Mouse (Mus musculus) kidney, embryonic 16.5 days (tissue): ENCODE results near the gene Med29. TPM values are rescaled to one million over a fixed set of nuclear protein-coding genes. Genes with fewer than 3 reads are reported as not detected.

Experiments
- ATAC-seq: fragments of 200-750 bp; cut with Nextera tagmentation; 2 replicates; pipeline ENCODE4 v1.8.0; 2017; ENCODE audit warnings: moderate TSS enrichment; ENCODE audit not compliant: low FRiP score, low TSS enrichment
- H3K27ac ChIP-seq: fragments of 300-500 bp; sonication (generic); 2 replicates; pipeline ENCODE4 v1.5.1; 2014; ENCODE audit warnings: low read length
- H3K27me3 ChIP-seq: fragments of 300-500 bp; sonication (generic); 2 replicates; pipeline ENCODE4 v1.6.1; 2014; ENCODE audit warnings: low read length, control low read depth, mixed read lengths; ENCODE audit not compliant: insufficient read depth
- H3K36me3 ChIP-seq: fragments of 300-500 bp; sonication (generic); 2 replicates; pipeline ENCODE4 v1.6.1; 2014; ENCODE audit warnings: low read length, control low read depth, mixed read lengths; ENCODE audit not compliant: insufficient read depth
- H3K4me1 ChIP-seq: fragments of 300-500 bp; sonication (generic); 2 replicates; pipeline ENCODE4 v1.6.1; 2014; ENCODE audit warnings: low read length, control low read depth, mixed read lengths; ENCODE audit not compliant: insufficient read depth
- H3K4me2 ChIP-seq: fragments of 300-500 bp; sonication (generic); replicated peaks from 2 replicates; pipeline ENCODE4 v1.6.1; 2014; ENCODE audit warnings: low read depth, low read length
- H3K4me3 ChIP-seq: fragments of 300-500 bp; sonication (generic); 2 replicates; pipeline ENCODE4 v1.5.1; 2014; ENCODE audit warnings: mild to moderate bottlenecking, low read length
- H3K9ac ChIP-seq: fragments of 300-500 bp; sonication (generic); replicated peaks from 2 replicates; pipeline ENCODE4 v1.6.1; 2014; ENCODE audit warnings: low read length
- H3K9me3 ChIP-seq: fragments of 300-500 bp; sonication (generic); 2 replicates; pipeline ENCODE4 v1.6.1; 2016; ENCODE audit warnings: low read length, control low read depth
- WGBS: fragments of 180-500 bp; shearing (Covaris S2); extraction: QIAGEN DNeasy Blood & Tissue Kit; methylation state at CpG from one replicate; pipeline ENCODE4 v1.1.7; 2014; 5-methylcytosine and 5-hydroxymethylcytosine counted together
- polyA plus RNA-seq: library from polyadenylated mRNA; unstranded; fragments of >200 nt; fragmentation: Nextera tagmentation; extraction: Ambion mirVana; gene quantifications from 2 replicates; pipeline ENCODE4 v1.2.1, GENCODE M21; 2015

The Med29 gene
- polyA plus RNA-seq, 1 experiment from 2014 or later, result 52.9 TPM

DNA sequence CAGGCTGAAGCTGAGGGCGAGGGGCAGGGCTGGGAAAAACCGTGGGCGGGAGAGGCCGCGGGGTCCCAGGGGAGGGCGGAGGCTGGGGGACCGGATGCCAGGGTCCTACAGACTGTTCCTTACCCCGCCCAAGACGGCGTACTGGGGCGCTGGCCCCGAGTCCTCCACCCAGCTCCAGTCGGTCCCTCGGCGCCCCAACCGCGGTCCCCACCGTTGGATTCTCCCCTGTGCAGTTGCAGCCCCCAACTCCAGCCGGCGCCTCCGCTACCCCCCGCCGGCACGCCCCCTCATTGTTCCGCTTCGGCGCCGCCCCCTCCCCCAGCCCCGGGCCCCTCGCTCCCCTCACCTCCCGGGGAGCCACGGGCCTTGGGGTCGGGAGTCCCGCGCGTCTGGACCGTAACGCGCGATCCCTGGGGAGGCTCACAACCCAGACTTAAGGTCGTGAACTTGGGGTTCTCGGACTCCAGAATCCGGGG is 21.0 kb downstream of the Med29 start:
- H3K4me1 ChIP-seq, result peaks cover 45% of the 10 kb centered on the region
- H3K9me3 ChIP-seq, result no peaks in the 10 kb centered on the region
- WGBS, result under 1% methylated on average over 39 of the region's 43 CpGs
- peak overlapping the region; percentile 92 for H3K4me3 ChIP-seq
- peak overlapping the region; percentile 97 for H3K27ac ChIP-seq
- peaks cover 36% of the 10 kb centered on the region for H3K36me3 ChIP-seq
- H3K4me2 ChIP-seq, result peak overlapping the region; percentile 85
- H3K9ac ChIP-seq, result peak overlapping the region; percentile 95
- peak; percentile 10 for ATAC-seq
- no peaks in the 10 kb centered on the region for H3K27me3 ChIP-seq

DNA sequence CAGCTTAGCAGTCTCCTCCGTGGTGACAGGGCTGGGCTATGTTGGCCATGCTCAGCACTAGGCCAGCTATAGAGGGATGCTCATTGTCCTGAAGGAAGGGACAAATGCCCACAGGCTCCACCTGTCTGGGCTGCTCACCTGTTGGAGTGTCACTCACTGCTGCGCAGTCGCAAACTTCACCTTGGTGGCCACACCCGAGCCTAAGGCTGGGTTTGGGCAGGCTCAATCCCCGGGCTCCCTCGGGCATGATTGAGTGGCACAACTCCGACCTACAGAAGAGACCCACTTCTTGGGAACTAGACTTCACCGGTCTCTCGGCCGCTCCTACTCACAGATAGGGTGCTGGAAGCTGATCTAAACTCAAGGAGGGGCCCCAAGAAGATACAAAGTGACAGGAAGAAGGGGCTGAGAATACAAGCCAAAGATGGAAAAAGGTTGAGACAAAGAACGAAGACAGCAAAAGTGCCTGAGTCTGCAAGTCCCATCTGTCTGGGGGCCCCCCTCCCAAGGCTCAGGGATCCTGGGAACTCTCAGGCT is 21.5 kb downstream of the Med29 start:
- peak overlapping the region; percentile 97 for H3K27ac ChIP-seq

DNA sequence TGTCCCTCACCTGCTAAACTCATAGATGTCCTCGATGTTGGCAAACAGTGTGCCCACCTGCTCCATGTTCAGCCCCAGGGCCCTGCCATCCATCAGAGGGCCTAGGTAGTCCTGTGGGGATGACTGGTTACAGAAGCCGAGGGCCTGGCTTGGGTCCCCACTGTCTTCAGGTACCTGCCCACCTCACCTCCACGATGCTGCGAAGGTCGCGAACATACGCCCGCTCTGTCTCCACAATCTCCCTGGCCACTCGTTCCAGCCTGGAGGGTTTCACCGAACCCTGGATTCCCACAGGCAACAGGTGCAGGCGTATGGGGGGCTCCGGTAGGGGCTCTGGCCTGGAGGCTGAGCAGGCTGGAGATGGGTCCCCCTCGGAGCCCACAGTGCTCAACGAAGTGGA is 22.5 kb downstream of the Med29 start:
- H3K9me3 ChIP-seq, result no peaks in the 10 kb centered on the region
- peaks cover 44% of the 10 kb centered on the region for H3K36me3 ChIP-seq
- WGBS, result 91% methylated on average over 14 of the region's 14 CpGs
- no peaks in the 10 kb centered on the region for H3K27me3 ChIP-seq
- no peak overlapping the region for H3K27ac ChIP-seq
- H3K4me2 ChIP-seq, result peak overlapping the region; percentile 85
- H3K4me3 ChIP-seq, result peak overlapping the region; percentile 92
- ATAC-seq, result no peak
- H3K9ac ChIP-seq, result peak overlapping the region; percentile 95
- H3K4me1 ChIP-seq, result peaks cover 36% of the 10 kb centered on the region

More for the DNA sequence above, 21.5 kb downstream of the Med29 start:
- Histone ChIP-seq H3K4me1 (peaks cover 43% of the 10 kb centered on the region), H3K9me3 (no peaks in the 10 kb centered on the region), H3K4me3 (peak overlapping the region; percentile 92), H3K27me3 (no peaks in the 10 kb centered on the region), H3K4me2 (peak overlapping the region; percentile 85), H3K36me3 (peaks cover 38% of the 10 kb centered on the region), H3K9ac (peak overlapping the region; percentile 95)
- WGBS, result 2% methylated on average over 11 of the region's 11 CpGs
- no peak for ATAC-seq

DNA sequence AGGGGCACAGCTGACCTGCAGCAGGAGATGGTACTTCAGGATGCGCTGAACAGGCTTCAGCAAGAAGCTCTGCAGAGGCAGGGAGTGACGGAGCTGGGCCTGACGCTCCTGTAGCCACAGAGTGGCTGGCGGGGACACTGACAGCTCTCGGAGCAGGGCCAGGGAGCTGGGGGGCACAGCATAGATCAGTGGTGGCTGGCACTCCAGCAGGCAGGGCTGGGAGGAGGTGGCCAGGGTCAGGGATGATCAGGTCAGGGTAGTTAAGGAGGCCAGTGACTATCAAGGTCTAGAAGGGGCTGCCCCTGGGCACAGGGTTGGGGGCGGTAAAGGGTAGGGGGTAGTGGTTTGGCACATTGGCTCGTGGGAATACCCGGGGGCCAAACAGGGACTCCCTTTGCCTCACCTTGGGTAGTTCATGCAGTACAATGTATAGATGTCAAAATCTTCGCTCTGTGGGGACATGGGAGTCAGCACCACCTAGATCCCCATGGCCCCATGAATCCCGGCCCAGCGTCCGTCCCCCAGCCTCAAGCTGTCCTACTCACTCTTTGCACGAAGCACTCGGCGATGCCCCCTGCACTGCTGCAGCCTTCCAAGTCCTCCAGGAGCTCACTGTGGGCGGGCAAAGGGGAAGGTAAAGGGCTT is 24.1 kb downstream of the Med29 start:
- WGBS, result 95% methylated on average over 16 of the region's 16 CpGs
- Histone ChIP-seq H3K36me3 (peaks cover 58% of the 10 kb centered on the region), H3K4me3 (no peak overlapping the region), H3K27ac (no peak overlapping the region), H3K4me2 (no peak overlapping the region), H3K9ac (no peak overlapping the region), H3K9me3 (no peaks in the 10 kb centered on the region), H3K4me1 (peaks cover 21% of the 10 kb centered on the region), H3K27me3 (no peaks in the 10 kb centered on the region)
- no peak for ATAC-seq

DNA sequence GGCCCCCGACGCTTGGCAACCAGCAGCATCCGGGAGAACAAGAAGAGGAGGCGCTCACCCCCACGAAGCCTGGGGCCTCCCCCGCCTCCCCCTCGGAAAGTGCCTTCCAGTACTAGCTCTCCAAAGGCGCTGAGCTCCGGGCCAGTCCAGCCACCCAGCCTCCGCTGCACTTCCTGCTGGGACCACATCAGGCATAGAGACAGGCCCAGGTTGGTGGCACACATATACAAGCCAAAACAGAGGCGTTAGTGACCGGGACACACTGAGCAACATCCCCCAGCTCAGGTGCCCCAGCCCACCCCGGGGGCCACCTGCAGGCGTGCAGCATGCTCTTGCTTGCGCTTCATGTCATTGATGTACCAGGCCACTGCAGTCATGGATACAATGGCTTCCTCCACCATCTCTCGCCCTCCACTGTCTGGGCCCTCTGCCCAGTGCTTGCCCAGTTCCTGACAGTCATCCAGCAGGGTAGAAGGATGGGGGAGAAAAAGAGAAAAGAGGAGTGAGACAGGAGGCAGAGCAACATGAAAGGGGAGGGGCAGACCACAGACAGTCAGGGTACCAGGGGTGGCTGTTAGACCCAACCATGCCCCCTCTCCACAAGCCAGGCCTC is 24.7 kb downstream of the Med29 start:
- no peak for ATAC-seq
- no peak overlapping the region for H3K9ac ChIP-seq
- no peaks in the 10 kb centered on the region for H3K27me3 ChIP-seq
- peaks cover 59% of the 10 kb centered on the region for H3K36me3 ChIP-seq
- no peak overlapping the region for H3K4me2 ChIP-seq
- no peak overlapping the region for H3K27ac ChIP-seq
- H3K4me1 ChIP-seq, result peaks cover 21% of the 10 kb centered on the region
- 90% methylated on average over 16 of the region's 16 CpGs for WGBS
- no peaks in the 10 kb centered on the region for H3K9me3 ChIP-seq
- H3K4me3 ChIP-seq, result no peak overlapping the region

DNA sequence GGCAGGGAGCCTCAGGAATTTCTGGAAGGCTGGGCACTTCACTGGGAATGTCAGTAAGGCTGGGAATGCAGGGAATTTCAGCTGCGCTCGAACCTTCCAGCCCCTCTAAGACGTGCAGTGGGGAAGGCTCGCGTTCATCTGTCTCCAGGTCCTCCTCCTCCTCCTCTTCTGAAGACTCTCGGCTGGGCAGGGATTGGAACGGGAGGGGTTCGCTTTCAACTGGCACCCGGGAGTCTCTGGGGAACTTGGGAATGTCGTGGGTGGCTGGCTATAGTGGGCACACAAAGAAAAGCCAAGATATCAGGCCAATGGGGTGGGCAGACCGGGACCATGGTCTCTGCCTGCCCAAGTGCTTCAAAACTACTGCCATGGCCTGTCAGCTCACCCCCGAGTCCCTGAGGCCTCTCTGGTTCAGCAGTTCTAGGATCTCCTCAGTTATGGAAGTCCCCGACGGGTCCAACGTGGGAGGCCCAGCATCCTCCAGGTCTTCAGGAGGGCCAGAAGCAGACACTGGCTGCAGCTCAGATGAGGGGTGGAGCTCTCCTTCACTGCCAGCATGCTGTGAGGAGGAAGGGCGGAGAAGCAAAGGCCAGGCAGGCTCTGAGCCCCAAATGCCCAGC is 30.0 kb downstream of the Med29 start:
- Histone ChIP-seq H3K4me1 (peaks cover 14% of the 10 kb centered on the region), H3K36me3 (peaks cover 71% of the 10 kb centered on the region), H3K27me3 (no peaks in the 10 kb centered on the region), H3K9me3 (no peaks in the 10 kb centered on the region), H3K9ac (no peak overlapping the region), H3K4me3 (no peak overlapping the region), H3K4me2 (no peak overlapping the region), H3K27ac (no peak overlapping the region)
- ATAC-seq, result no peak
- 80% methylated on average over 16 of the region's 16 CpGs for WGBS

DNA sequence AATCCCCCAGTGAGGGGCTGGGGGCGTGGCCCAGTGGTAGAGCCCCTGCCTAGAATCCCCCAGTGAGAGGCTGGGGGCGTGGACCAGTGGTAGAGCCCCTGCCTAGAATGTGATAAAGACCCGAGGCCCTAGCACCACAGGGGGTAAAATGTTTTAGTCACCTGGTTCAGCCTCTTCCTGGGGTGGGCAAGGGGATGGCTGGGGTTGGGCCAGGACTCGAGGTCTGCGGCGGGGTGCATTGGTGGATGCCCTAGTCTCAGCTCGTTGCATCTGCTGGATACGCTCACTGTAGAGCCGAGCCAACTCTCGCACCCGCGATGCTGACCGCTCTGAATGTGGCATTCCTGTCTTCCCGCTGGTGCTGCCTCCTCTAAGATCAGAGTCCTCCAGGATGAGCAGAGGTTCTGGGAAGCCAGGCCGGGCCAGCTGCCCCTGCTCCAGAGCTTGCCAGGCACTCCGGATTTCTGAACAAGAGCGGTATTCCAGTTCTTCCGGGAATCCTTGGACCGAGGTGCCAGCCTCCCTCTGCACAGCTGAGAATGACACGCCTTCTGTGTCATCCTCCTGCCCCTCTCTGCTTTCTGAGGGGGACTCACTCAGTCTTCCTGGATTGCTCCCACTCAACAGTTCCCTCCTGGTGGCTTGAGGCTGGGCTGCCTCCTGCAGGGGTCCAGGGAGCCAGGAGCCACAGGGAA is 30.7 kb downstream of the Med29 start:
- peaks cover 19% of the 10 kb centered on the region for H3K4me1 ChIP-seq
- WGBS, result 91% methylated on average over 20 of the region's 20 CpGs
- no peak overlapping the region for H3K9ac ChIP-seq
- no peak overlapping the region for H3K4me3 ChIP-seq
- no peaks in the 10 kb centered on the region for H3K27me3 ChIP-seq
- no peak overlapping the region for H3K4me2 ChIP-seq
- 0 out of 2 replicates have a peak overlapping the region, but pooled peaks have one; percentile 34 for H3K27ac ChIP-seq
- no peak for ATAC-seq
- H3K9me3 ChIP-seq, result no peaks in the 10 kb centered on the region
- H3K36me3 ChIP-seq, result peaks cover 63% of the 10 kb centered on the region

DNA sequence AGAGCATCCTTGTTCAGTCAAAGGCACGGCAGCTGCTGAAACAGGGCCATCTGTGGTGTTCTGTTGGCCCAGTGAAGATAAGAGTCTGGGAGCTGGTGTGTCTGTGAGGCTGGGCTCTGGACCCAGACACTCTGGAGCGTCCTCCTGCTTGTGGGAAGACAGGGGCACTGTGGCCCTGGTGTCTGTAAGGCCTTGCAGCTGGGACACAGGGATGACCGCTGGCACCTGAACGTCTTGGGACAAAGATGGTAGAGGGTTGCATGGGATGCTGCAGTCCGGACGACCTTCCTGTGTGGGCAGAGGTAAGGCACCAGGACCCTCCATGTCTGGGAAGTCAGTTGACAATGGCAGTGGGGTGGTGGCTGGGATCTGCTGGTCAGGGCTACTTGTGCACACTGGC is 32.2 kb downstream of the Med29 start:
- ATAC-seq, result no peak
- no peak overlapping the region for H3K27ac ChIP-seq
- H3K4me2 ChIP-seq, result no peak overlapping the region
- peaks cover 19% of the 10 kb centered on the region for H3K4me1 ChIP-seq
- no peaks in the 10 kb centered on the region for H3K27me3 ChIP-seq
- no peak overlapping the region for H3K4me3 ChIP-seq
- 96% methylated on average over 6 of the region's 6 CpGs for WGBS
- no peak overlapping the region for H3K9ac ChIP-seq
- H3K36me3 ChIP-seq, result peaks cover 56% of the 10 kb centered on the region
- H3K9me3 ChIP-seq, result no peaks in the 10 kb centered on the region

DNA sequence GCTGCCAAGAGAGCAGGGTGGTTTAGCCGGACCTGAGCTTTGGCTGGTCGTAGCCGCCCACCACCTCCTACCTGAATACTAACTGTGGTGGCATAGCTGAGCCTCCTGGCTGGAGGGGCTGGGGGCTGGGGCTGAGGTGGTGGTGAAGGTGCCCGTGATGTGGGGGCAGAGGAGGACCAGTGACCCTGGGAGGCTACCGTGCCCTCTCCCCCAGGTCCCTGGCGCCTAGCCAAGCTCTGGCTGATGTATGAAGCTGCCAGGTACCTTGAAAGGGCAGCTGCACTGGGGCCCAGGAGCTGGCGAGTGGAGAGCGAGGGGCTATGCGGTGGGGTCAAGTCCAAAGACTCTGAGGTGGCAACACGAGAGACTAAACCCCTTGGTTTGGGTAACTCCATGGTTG is 32.7 kb downstream of the Med29 start:
- ATAC-seq, result no peak
- no peaks in the 10 kb centered on the region for H3K27me3 ChIP-seq
- H3K27ac ChIP-seq, result no peak overlapping the region
- WGBS, result 82% methylated on average over 10 of the region's 10 CpGs
- no peak overlapping the region for H3K4me3 ChIP-seq
- H3K9me3 ChIP-seq, result no peaks in the 10 kb centered on the region
- H3K4me2 ChIP-seq, result no peak overlapping the region
- peaks cover 19% of the 10 kb centered on the region for H3K4me1 ChIP-seq
- H3K36me3 ChIP-seq, result peaks cover 51% of the 10 kb centered on the region
- H3K9ac ChIP-seq, result no peak overlapping the region
